Mouse (Mus musculus) cortical plate, adult 2 months (tissue): ENCODE results near the gene Zzz3. TPM values are rescaled to one million over a fixed set of nuclear protein-coding genes. Genes with fewer than 3 reads are reported as not detected.

Experiments used
- H3K27ac ChIP-seq: fragments of 200-500 bp; 2 replicates; pipeline ENCODE4 v1.5.1; 2012; ENCODE audit warnings: low read length, control low read depth, inconsistent platforms; ENCODE audit not compliant: insufficient read depth
- H3K4me1 ChIP-seq: fragments of 200-500 bp; 2 replicates; pipeline ENCODE4 v1.6.1; 2011; ENCODE audit warnings: low read length; ENCODE audit not compliant: control insufficient read depth, insufficient read depth
- H3K4me3 ChIP-seq: fragments of 200-500 bp; 2 replicates; pipeline ENCODE4 v1.5.1; 2011; ENCODE audit warnings: mild to moderate bottlenecking, low read length, control low read depth; ENCODE audit not compliant: insufficient read depth
- CTCF ChIP-seq: fragments of 200-500 bp; IDR thresholded peaks from 2 replicates; pipeline ENCODE4 v1.5.1; 2011; ENCODE audit warnings: mild to moderate bottlenecking, control low read depth, low read length; ENCODE audit not compliant: insufficient read depth; ENCODE audit errors: extremely low read depth
- POLR2A ChIP-seq: fragments of 200-500 bp; IDR thresholded peaks from 2 replicates; pipeline ENCODE4 v1.6.1; 2011; ENCODE audit warnings: mild to moderate bottlenecking, low read length, control low read depth; ENCODE audit not compliant: insufficient read depth; ENCODE audit errors: extremely low read depth
- polyA plus RNA-seq: library from polyadenylated mRNA; depleted of rRNA; stranded (reverse); fragments of >200 nt; gene quantifications from 2 replicates; pipeline ENCODE4 v1.2.3, GENCODE M21; 2012

The Zzz3 gene
- polyA plus RNA-seq, 1 experiment = 22.9 TPM

- TF ChIP-seq POLR2A = no peak
- TF ChIP-seq CTCF = no peak
- H3K27ac ChIP-seq = no peak overlapping the region
- no peak overlapping the region for H3K4me3 ChIP-seq
- peaks cover 6% of the 10 kb centered on the region for H3K4me1 ChIP-seq
Measured at GRCm38 (mm10) chr3:152483800-152484199, 88.5 kb downstream of the Zzz3 start.

DNA sequence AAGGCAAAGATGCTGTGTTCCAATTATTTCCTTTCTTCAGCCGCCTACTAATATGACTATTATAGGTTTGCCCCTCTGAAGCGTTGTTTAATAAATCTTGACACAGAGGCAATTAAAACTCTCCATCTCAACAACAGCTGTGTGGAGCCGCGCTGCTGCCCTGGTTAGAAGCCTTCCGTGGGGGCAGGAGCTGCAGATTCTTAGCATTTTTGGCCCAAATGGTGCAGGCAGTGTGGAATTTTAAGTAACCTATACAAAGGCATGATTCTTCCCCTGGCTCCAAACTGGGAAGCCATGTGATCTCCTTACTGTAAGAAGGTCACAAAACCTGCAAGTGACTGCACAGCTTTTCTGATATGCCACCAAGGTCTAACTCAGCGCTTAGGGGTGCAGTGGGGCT lies 88.9 kb downstream of the Zzz3 start:
- Histone ChIP-seq H3K4me1 (peaks cover 6% of the 10 kb centered on the region), H3K4me3 (no peak overlapping the region), H3K27ac (no peak overlapping the region)
- no peak for TF ChIP-seq POLR2A
- TF ChIP-seq CTCF = no peak

DNA sequence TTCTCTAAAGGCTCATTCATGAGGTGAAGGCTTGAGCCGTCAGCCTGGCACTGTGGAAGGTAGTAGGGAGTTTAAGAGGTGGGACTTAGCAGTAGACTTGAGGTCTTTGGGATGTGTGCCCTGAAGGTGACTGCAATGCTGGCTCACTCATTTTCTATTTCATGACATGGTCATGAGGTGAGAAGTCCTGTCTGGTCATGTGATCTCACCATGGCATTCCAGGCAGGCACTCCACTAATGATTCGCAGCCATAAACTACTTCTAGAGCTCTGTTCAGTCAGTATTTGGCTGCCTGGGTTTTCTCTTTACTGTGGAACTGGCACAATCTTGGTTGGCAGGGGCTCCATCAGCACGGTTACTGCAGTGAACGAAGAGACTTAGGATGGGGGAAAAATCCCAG lies 93.7 kb downstream of the Zzz3 start:
- Histone ChIP-seq H3K4me3 (no peak overlapping the region), H3K27ac (no peak overlapping the region), H3K4me1 (peaks cover 4% of the 10 kb centered on the region)
- TF ChIP-seq CTCF (no peak), POLR2A (no peak)

GRCm38 (mm10) chr3:152490423-152490822 lies 95.2 kb downstream of the Zzz3 start:
- TF ChIP-seq CTCF = no peak
- no peak for TF ChIP-seq POLR2A
- Histone ChIP-seq H3K4me3 (no peak overlapping the region), H3K4me1 (no peaks in the 10 kb centered on the region), H3K27ac (no peak overlapping the region)

GRCm38 (mm10) chr3:152492241-152492640 lies 97.0 kb downstream of the Zzz3 start:
- TF ChIP-seq POLR2A (no peak), CTCF (no peak)
- 0 out of 2 replicates have a peak, but pooled peaks cover 2% of the 10 kb centered on the region for H3K4me1 ChIP-seq
- H3K27ac ChIP-seq = no peak overlapping the region
- no peak overlapping the region for H3K4me3 ChIP-seq

DNA sequence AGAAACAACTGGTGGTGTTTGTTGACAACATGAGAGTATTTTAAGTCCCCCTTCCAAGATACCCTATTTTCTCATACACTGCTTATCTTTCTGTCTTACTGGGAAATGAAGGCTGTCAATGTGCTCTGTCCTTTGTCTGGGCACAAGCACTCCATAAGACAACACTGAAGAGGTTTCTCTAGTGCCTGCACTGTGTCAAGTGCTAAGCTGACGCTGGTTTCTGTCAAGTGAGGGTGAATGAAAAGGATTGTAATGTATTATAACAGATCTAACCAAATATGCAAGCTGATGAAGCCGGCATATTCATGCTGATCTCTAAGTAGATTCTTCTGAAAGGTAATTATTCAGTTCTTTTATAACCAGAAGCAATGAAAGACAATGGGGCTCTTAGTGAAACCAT lies 98.5 kb downstream of the Zzz3 start:
- Histone ChIP-seq H3K4me3 (no peak overlapping the region), H3K4me1 (0 out of 2 replicates have a peak, but pooled peaks cover 2% of the 10 kb centered on the region), H3K27ac (no peak overlapping the region)
- no peak for TF ChIP-seq CTCF
- no peak for TF ChIP-seq POLR2A

DNA sequence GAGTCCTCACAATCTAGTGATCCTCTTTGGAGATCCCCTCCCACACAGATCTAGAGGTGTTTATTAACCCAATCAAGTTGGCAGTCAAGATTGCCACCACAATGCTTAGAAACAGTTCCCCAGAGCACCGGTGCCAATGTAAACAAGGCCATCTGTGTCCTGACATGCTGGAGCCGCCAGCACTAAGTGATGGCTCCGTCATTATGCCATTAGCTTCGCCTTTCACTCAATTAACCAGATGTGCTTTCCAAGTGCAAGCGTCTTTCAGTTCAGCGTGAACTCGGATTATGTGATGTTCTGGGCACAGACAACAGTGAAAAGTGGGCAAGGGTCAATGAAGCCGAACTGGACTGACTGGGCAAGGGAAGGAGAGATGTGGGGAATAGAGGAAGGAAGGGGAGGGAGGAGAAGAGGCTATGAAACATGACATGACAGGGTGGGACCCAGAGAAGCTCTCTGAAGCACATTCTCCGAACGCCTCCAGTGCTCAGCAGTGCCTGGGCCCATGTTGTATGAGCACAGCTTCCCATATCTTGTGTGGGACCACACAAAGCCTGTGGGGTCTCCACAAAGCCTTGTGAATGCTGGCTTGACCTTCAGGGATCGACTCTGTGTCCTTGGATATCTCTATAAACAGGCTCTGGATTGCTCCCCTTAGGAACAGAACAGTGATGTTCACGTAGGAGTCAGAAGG lies 99.5 kb downstream of the Zzz3 start:
- H3K4me1 ChIP-seq = 0 out of 2 replicates have a peak, but pooled peaks cover 2% of the 10 kb centered on the region
- H3K4me3 ChIP-seq = no peak overlapping the region
- TF ChIP-seq POLR2A (no peak), CTCF (no peak)
- H3K27ac ChIP-seq = no peak overlapping the region

- TF ChIP-seq CTCF (no peak), POLR2A (no peak)
- Histone ChIP-seq H3K4me1 (0 out of 2 replicates have a peak, but pooled peaks cover 2% of the 10 kb centered on the region), H3K4me3 (no peak overlapping the region), H3K27ac (no peak overlapping the region)
Measured at GRCm38 (mm10) chr3:152495415-152495898, 100.2 kb downstream of the Zzz3 start.

- TF ChIP-seq POLR2A (no peak), CTCF (no peak)
- H3K27ac ChIP-seq = no peak overlapping the region
- H3K4me1 ChIP-seq = 0 out of 2 replicates have a peak, but pooled peaks cover 2% of the 10 kb centered on the region
- H3K4me3 ChIP-seq = no peak overlapping the region
Measured at GRCm38 (mm10) chr3:152497084-152497483, 101.8 kb downstream of the Zzz3 start.

GRCm38 (mm10) chr3:152497842-152498241 lies 102.6 kb downstream of the Zzz3 start:
- H3K4me3 ChIP-seq = no peak overlapping the region
- H3K27ac ChIP-seq = no peak overlapping the region
- H3K4me1 ChIP-seq = 0 out of 2 replicates have a peak, but pooled peaks cover 2% of the 10 kb centered on the region
- no peak for TF ChIP-seq POLR2A
- no peak for TF ChIP-seq CTCF
